Mouse (Mus musculus): Measurements from ENCODE around the gene Ubl7.

Ubl7 gene

DNA sequence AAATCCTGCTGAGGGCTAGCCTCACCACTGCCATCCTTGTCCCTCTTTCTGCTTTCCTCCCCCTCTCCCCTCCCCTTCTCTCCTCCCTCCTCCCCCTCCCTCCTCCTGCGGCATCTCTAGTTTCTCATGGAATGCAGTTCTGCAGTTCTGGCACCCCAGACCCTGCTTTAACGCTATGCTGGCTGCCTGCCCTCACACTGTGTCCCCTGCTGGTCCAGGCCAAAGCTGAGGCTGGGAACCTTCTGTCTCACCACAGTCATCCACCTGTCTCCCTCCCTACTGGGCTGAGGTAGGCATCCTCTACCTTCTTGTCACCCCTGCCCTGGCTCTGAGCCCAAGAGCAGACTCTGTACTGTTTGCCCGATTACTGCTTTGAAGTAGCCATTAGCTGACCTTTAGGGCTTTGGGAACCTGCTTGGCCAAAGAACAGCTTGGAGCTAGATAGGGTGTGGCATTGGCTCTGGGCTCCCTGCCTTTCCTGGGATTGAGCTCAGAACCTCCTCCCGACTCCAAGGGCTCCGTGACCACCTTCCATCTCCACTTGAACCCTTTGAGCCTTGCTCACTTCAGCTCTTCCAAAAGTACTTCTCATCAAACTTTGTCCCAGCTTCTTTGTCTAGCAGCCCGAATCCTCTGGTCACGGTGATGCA lies 36.7 kb downstream of the Ubl7 start:
- DNase-seq (ENCODE audit: extremely low spot score, low read depth, low spot score): no peak

DNA sequence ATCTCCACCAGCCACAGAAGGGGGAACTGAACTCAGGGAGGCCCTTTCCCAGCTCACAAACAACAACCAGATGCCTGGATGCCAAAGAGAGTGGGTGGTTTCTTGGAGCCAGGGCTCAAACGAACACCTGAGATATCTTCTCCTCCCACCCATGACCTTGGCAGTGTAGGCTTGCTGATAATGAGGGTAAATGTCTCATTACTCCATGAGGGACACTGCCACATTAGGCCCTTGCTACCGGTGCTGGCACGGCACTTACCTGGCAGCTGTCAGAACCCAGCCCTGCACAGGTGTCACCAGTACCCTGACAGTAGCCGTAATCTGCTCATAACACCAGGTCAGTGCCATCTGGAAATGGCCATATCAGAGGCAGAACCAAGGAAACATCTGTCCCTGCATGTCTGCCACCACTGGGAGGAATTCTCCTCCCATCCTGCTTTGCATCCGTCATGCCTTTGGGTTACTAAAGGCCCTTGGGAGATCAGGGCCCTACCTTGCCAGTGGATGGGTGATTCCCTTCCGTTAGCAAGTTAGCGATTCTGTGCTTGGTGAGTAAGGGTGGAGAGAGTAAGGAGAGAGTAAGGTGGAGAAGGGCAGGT lies 37.7 kb downstream of the Ubl7 start:
- DNase-seq (ENCODE audit: extremely low spot score, low read depth, low spot score): no peak

DNA sequence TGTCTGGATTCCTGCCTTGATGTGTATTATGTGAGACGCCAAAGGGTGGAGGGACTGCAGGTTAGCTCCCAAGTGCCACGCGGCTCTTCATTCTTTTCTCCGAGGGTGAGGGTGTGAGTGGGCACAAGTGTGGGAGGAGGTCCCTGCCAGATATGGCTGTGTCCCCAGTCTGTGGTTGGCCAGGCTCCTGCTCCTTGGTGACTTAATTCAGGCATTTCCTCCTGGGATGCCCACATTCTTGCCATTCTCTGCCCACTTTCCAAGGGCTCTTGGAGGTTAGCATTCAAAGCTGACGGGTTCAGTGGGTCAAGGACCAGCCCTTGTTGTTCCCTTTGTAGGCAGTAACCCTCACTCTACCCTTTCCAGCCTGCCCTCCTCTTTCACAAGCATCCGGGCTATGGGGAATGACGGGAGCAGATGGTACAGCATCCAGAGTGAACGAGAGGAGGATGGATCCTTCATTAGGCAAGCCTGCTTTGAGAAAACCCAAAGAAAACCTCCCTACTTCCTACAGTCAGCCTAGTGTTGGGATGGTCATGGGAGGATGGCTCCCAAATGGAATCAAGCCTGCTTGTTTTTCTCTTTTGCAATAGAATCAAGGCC lies 38.4 kb downstream of the Ubl7 start:
- no peak for DNase-seq (ENCODE audit: extremely low spot score, low read depth, low spot score)

DNA sequence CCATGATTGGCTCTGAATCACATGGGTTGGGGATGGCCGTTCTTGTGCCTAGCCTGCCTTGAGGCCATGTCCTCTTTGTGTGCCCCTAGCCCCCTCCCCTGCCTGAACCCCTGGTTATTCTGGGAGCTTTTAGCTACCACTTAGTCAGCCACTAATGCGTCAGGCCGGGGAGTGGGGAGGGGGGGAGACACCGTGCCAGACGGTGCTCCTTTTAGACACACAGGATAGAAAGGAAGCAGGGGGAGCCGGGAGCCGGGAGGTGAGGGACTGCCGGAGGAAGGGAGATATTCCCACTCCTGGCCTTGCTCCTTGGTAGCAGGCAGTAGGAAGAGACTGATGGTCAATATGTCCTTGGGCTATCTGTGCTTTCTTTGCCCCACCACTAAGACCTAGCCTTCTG lies 39.1 kb downstream of the Ubl7 start:
- DNase-seq (ENCODE audit: extremely low spot score, low read depth, low spot score): no peak

DNA sequence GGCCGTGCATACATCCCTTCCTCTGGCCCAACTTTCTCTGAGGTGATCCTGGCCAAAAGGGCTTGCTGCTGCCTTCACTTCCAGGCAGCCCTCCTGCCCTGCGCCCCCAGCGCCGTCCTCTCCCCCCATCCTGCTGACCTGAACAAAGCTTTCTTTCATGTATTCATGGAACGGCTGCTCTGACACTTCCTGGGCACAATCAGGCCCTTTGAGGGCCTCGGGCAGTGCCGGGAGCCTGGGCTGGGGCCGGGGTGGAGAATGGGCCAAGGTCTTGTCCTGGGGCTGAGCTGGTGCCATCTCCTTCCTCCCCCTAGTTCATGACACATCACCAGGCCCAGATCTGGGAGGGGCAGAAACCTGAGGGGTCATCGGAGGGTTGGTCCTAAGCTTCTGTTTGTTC lies 39.7 kb downstream of the Ubl7 start:
- no peak for DNase-seq (ENCODE audit: extremely low spot score, low read depth, low spot score)

DNA sequence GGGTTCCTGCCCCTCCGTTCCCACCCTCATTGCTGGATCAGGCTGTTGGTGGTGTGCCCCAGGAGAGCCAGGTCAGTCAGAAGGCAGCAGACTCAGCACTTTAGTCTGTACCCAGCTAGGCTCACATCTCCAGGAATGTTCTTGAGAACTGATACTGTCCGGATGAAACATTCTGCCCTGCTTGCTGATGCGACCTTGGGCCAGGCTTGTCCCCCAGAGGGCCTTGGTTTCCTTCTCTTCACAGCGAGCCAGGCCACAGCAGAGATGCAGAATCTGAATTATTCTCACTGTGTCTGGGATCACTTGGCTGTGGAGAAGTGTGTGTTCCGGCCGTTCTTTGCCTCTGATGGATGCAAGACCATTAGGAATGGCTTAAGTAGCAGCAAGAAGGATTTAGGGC lies 41.2 kb downstream of the Ubl7 start:
- no peak for DNase-seq (ENCODE audit: extremely low spot score, low read depth, low spot score)

DNA sequence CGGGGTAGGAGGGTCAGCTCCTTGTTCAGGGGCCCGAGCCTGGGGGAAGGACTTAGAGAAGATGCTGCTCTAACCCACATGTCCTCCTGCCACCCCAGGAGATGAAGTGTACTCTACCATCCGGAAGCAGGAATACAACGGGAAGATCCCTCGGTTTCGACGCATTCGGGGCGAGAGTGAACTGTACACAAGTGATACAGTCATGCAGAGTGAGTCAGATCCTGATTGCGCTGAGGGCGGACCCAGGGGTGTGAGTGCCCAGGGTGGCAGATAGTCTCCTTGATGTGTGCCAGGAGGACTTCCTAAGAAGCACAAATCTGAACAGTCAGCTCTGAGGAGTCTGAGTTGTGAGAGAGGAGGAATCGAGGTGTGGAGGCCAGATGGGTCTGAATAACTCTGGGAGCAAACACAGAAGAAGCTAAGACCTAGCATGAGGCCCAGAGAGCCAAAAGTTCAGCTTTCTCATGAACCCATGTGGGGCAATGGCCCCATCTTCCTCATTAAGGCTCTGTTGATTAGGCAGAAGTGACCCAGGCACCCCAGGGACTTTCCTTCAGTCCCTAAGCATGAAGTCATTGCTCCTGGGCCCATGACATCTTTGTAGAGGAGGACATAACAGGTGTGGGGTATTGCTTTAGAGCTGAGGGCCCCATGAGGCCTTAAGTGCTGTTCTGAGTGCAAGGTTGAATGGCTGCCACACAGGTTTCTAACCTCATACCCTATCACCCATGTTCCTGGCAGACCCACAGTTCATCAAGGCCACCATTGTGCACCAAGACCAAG lies 44.4 kb downstream of the Ubl7 start:
- no peak for DNase-seq (ENCODE audit: extremely low spot score, low read depth, low spot score)

DNA sequence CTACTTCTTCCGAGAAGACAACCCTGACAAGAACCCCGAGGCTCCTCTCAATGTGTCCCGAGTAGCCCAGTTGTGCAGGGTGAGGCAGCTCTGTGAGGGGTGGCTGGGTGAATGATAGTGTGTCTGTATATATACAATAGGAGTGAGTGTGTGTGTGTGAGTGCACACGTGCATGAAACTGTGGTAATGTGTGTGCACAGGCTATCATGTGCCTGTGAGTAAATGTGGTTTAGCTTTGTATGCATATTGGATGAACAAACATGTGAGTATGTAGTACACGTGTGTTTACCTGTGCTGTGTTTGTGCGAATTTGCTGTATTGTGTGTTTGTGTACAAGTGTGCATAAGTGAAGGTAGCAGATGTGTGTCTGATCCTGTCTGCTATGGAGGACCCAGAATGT lies 45.0 kb downstream of the Ubl7 start:
- DNase-seq (ENCODE audit: extremely low spot score, low read depth, low spot score): no peak

DNA sequence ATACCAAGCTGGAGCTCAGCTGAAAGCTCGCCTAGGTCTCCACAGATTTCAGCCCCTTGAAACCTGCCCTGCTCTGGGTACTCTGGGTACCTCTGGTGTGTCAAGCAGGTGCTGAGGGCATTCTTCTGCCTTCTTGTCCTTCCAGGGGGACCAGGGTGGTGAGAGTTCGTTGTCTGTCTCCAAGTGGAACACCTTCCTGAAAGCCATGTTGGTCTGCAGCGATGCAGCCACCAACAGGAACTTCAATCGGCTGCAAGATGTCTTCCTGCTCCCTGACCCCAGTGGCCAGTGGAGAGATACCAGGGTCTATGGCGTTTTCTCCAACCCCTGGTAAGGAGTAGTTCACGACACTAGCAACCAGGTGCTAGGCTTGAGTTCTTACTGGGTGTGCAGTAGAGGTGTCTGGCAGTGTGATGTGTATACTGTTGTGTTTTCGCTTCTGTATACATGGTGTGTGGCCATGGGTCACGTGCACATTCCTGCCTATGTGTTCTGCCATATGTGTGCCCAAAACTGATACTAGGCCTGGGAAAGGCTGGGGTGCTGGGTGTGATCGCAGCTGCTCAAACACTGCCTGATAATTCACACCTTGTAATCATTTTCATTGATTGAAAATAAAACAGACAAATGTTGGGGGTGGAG lies 45.5 kb downstream of the Ubl7 start:
- DNase-seq (ENCODE audit: extremely low spot score, low read depth, low spot score): no peak

DNA sequence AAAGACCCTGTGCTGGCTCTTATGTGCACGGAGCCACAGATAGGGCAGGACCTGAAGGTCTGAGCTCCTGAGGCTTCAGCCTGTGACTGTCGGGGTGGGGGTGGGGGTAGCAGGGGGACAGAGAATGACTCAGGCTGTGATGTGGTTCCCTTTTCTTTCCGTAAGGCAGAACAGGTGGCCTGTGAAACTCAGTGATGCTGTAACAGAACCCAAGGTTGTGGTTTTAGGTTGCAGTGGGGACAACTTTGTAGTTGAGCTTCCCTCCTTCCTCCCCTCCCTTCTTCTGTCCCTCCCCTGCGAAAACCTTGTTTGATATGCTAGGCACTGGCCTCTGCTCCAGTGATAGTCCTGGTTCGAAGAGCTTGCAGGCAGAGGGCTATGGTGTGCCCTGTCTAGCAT lies 46.1 kb downstream of the Ubl7 start:
- no peak for DNase-seq (ENCODE audit: extremely low spot score, low read depth, low spot score)

DNA sequence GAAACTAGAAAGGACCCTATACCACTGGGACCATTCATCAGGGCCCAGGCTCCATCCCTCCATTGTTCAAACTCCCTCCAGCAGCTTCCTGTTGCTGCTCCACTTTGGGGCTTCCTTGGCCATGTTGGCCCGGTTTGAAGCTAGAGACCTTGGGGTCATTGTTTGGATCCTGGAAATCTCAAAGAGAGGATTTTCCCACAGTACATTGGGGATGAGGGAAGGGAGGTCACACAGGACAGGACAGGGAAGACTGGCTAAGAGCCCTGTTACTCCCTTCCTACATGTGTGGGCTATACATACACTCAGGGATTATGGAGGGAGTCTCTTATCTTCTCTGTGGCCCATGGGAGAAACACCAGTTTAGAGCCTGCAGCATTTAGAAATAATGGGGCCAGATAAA lies 47.8 kb downstream of the Ubl7 start:
- no peak for DNase-seq (ENCODE audit: extremely low spot score, low read depth, low spot score)

DNA sequence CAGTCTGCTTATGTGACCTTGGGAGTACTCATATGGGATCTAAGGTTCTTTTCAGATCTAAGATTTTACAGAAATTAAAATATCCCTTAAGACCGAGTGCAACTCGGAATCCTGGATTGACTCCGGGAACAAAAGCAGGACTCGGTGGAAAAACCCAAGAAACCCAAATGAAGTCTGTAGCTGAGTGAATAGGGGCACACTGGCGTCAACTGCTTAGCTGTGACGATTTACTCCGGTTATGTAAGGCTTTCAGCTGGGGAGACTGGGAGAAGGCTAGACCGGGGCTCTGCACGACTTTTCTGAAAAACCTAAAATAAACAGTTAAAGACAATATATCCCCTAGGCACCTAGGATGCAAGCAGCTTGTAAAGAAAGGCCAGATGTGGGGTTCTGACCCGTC lies 48.6 kb downstream of the Ubl7 start:
- DNase-seq (ENCODE audit: extremely low spot score, low read depth, low spot score): no peak

DNA sequence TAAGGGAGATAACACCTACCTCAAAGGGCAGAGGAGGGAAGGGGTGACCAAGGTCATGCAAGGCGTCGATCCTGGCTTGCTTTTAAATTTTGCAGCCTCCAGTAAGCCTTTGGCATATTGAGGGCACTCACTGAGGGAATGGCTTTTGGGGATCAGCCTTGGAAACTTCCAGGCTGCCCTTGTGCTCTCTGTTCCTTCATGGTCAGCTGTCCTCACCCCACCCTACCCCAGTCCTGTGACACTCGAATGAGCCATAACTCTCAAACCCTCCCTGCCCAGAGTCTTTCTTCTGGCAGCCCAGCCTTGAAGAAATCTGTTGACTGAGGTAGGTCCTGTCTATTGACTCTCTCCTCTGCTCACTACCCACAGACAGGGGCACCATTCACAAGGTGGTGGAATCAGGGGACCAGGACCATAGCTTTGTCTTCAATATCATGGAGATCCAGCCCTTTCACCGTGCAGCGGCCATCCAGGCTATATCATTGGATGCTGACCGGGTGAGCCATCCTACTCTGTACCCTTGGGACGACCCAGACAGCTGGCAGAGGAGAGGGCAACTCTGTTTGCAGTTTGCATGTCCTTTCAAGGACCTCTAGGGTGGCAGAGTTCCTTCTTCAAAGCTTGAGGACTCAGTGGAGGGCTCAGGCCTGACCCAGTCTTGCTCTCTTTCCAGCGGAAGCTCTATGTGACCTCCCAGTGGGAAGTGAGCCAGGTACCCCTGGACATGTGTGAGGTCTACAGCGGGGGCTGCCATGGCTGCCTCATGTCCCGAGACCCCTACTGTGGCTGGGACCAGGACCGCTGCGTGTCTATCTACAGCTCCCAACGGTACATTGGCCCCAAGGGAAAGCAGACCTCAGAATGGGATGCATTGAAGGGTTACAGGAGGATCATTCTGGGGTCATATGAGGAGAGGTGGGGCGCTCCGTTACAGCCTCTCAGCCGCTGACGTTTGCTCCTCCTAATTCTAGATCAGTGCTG lies 49.4 kb downstream of the Ubl7 start:
- no peak for DNase-seq (ENCODE audit: extremely low spot score, low read depth, low spot score)

DNA sequence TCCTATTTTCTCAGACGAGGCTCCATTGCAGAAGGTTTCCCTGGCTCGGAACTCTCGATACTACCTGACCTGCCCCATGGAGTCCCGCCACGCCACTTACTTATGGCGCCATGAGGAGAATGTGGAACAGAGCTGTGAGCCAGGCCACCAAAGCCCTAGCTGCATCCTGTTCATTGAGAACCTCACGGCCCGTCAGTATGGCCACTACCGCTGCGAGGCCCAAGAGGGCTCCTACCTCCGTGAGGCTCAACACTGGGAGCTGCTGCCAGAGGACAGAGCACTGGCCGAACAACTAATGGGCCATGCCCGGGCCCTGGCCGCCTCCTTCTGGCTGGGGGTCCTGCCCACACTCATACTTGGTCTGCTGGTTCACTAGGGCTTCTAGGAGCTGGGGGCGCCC lies 50.4 kb downstream of the Ubl7 start:
- no peak for DNase-seq (ENCODE audit: extremely low spot score, low read depth, low spot score)

DNA sequence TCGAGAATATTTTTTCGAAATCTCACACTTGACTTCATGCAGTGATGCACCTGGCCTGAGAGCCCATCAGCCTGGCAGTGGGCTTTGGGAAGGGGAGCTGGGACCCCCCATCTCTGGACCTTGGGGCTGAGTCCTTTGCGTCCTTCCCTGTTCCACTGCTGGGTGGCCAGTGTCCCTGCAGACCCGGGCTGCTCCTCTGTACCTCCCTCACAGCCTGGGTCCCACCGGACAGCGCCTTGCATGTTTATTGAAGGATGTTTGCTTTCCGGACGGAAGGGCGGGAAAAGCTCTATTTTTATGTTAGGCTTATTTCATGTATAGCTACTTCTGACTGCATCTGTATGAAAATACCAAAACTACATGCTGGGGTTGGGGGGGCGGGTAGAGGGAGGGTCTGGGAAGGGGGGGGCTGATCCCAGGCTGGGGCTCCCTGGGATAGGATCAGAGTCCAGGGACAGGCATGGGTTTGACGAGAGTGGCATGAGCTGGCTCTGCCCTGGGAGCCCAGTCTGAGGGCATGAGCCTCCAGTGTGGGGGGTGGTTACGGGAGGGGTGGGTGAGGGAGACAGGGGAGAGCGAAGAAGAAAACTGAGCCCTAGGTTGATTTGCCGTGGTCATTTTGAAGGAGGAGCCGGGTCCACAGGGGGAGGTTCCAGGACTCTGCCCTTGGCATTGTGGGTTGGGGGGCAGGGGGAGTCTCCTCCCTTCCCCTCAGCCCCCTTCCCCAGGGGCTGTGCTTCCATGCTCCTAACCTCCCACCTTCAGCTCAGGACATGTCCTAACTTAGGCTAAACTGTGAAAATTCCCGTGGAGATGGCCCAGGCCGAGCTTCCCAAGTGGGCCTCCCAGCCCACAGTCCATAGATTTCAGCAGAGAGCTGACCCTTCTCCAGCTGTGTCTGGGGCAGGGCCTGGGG lies 51.3 kb downstream of the Ubl7 start:
- DNase-seq (ENCODE audit: extremely low spot score, low read depth, low spot score): no peak

DNA sequence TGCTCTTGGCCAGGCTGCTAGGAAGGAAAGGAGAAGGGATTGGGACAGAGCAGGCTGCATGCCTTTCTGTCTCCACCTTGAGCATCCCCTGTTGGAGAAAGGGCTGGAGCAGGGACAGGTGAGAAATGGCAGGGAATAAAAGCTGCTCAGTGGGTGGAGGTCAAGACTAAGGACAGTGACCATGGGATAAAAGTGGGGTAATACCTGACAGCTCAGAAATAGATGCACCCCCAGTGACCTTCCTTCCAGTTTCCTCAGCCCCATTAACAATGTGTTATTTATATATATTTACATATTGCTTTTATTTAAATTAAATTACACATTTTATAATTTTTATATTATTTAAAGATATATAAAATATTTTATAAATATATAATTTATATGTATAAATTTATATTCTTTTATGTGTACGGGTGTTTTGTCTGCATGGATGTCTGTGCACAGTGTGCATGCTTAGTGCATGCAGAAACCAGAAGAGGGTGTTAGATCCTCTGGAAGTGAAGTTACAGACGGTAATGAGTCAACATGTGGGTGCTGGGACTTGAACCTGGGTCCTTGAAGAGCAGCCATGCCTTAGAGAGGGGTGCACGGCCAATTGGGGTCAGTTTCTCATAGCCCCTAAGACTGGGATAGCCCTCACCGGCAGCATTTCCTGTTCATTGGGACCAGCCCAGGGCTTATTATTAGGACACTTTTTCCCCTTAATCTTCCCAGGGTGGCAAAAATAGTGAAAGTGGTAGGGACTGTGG lies 52.6 kb downstream of the Ubl7 start:
- no peak for DNase-seq (ENCODE audit: extremely low spot score, low read depth, low spot score)

DNA sequence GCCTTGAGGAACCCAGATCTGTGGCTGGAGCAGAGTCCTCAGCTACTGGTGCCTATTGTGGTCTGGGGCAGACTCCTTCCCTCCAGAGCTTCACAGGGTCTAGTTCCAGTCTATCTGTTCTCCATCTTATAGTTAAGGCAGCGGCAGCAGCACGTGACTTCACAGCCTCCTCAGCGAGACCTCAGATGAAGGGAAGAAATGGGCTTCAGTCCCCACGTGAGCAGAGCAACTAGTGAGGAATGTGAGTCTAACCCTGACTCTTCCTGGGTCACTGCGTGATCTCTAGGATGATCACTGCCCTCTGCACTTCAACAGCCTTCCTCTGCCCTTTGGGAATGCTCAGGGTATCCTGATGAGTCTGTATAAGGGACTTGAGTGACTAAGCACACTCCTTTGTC lies 53.2 kb downstream of the Ubl7 start:
- DNase-seq (ENCODE audit: extremely low spot score, low read depth, low spot score): no peak

DNA sequence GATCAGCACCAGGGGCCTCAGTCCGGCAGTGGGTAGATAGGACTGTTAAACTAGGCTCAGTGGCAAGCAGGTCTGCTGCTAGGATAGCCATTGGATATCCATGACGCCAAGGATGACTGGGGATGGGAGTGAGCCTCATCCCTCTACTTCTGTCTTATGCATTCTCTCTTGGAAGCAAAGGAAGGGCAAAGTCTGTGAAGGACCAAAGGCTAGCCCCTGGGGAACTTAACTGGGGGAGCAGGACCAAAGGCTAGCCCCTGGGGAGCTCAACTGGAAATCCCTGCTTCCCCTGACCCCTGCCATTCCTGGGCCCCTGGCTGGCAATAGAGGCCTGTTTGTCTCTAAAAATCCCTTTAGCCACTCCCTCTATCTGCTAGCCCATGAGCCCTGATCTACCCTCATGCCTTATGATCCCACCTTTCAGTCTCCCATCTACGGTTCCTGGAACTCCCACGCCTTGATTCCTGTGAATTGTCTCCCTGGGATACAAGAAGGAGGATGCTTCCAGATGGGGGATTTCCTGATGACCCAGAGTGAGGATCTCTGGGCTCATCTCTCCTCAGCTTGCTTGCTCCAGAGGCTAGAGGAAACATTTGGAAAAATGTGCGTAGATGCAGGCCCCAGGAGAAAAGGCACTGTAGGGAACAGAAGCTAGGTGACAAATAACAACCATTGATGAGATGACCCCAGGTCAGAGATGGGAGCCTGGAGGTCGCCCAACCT lies 53.9 kb downstream of the Ubl7 start:
- no peak for DNase-seq (ENCODE audit: extremely low spot score, low read depth, low spot score)
